Mouse (Mus musculus) brain, adult 10 weeks (tissue): ENCODE data around the gene Ak5. TPM values are rescaled to one million over a fixed set of nuclear protein-coding genes. Genes with fewer than 3 reads are reported as not detected.

Experiments used
- polyA plus RNA-seq: library from polyadenylated mRNA; stranded (reverse); fragments of 350-450 nt; fragmentation: Illumina TruSeq; extraction: RNeasy Lipid Tissue Mini Kit (QIAGEN cat#74804); gene quantifications from one replicate; pipeline ENCODE4 v1.2.3, GENCODE M21; 2015; ENCODE audit warnings: low read depth, low replicate concordance

The Ak5 gene
- polyA plus RNA-seq = 99.2 TPM

GRCm38 (mm10) chr3:152668239-152668638 lies at the start of gene Ak5:
Gene Ak5 (minus strand): TSS chr3:152668360.

GRCm38 (mm10) chr3:152713991-152714902 lies 46.1 kb upstream of the Ak5 start, which contains the start of gene Pigk:
Gene Pigk (plus strand): TSS chr3:152714100.

Other genes with a start within 250 kb of the Ak5 start
- 42.0 TPM for gene Pigk, start 45.7 kb upstream of the Ak5 start, polyA plus RNA-seq